In the genomic region with DNA sequence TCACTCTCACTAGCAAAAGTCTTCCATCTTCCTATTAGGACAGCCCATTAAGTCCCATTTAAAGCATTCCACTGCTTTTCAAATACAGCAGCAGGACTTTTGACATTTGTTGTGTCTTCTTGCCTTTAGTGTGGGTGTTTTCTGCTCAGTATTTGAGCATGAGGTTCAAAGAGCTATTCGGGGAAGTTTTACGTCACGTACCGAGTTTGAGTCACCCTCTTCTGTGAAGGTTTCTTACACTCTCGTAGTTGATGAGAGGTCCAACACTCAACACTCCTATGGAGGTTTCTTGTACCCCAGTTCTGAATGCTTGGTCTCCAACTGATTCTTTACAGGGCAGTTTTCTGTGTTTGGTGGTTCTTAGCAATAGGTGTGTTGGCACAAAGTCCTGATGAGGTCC, we compare ENCODE assay signal across 28 mouse cellular contexts. TPM values are rescaled to one million over a fixed set of nuclear protein-coding genes. Genes with fewer than 3 reads are reported as not detected.
DNase-seq lines count a peak whose midpoint lies in the region; ATAC-seq and TF ChIP-seq lines count a peak whose summit lies in the region.
"Had no signal": no experiment of that assay in that cellular context is flagged by ENCODE, and none has a peak within 500 bp of the region (broad histone marks: within the 10 kb centered on the region; RNA-seq: fewer than 3 reads in every experiment).

No protein-coding gene starts in this region.

- H3K4me1 ChIP-seq in lung, postnatal 0 days (ENCODE audit: insufficient read depth, low read depth, low read length) = peaks cover 13% of the 10 kb centered on the region; the same call in 1 of the 2 replicates
- H3K4me1 ChIP-seq: embryonic facial prominence, embryonic 12.5 days had no signal

- no peak for TF ChIP-seq CTCF in lung, postnatal 0 days (IDR thresholded peaks at IDR 0.05)

- H3K27ac ChIP-seq in lung, postnatal 0 days (ENCODE audit: low read length) = 0 out of 2 replicates have a peak overlapping the region, but pooled peaks have one; percentile 59
- H3K27ac ChIP-seq: embryonic facial prominence, embryonic 12.5 days; embryonic facial prominence, embryonic 15.5 days; gastrocnemius, adult 2 months; heart, embryonic 15.5 days; hindbrain, embryonic 10.5 days; hindbrain, embryonic 13.5 days had no signal

- no peak overlapping the region for H3K4me2 ChIP-seq in lung, postnatal 0 days (replicated peaks; ENCODE audit: low read depth, low read length)
- H3K4me2 ChIP-seq: embryonic facial prominence, embryonic 12.5 days; embryonic facial prominence, embryonic 15.5 days; heart, embryonic 12.5 days; heart, embryonic 15.5 days; hindbrain, embryonic 13.5 days had no signal

- H3K27me3 ChIP-seq in lung, postnatal 0 days (replicated peaks; ENCODE audit: insufficient read depth, low read length) = no peaks in the 10 kb centered on the region
- H3K27me3 ChIP-seq: embryonic facial prominence, embryonic 12.5 days; embryonic facial prominence, embryonic 15.5 days; heart, embryonic 12.5 days; heart, embryonic 15.5 days; hindbrain, embryonic 13.5 days had no signal

- 59% methylated on average over 5 of the region's 5 CpGs for WGBS in lung, postnatal 0 days

- peak; percentile 49 for DNase-seq in lung, postnatal 0 days (ENCODE audit: low spot score)
- no peak for DNase-seq in lung, postnatal 14 days
- peak; percentile 65 for DNase-seq in induced T-regulatory cell, adult 2 months (ENCODE audit: low read depth)
- no peak for DNase-seq in gastrocnemius, postnatal 4 days (ENCODE audit: low spot score in 2 of 2)
- no peak for DNase-seq in kidney, postnatal 14 days
- DNase-seq: adrenal gland, postnatal 10 days; adrenal gland, postnatal 36 days; cerebellum, adult 11 months; cerebellum, adult 2 months; cerebellum, adult 9-11 months; cerebellum, postnatal 25 days; forebrain, postnatal 0 days; gastrocnemius, adult 2 months; gastrocnemius, postnatal 14 days; heart, adult 18-20 months; heart, postnatal 10 days; heart, postnatal 36 days had no signal

- TF ChIP-seq EP300 in lung, postnatal 0 days (IDR thresholded peaks at IDR 0.05) = peak; percentile 78

- H3K4me3 ChIP-seq in lung, postnatal 0 days (ENCODE audit: low read depth, low read length) = no peak overlapping the region
- H3K4me3 ChIP-seq: embryonic facial prominence, embryonic 12.5 days; embryonic facial prominence, embryonic 15.5 days; gastrocnemius, adult 2 months; heart, embryonic 12.5 days; heart, embryonic 15.5 days; hindbrain, embryonic 10.5 days; hindbrain, embryonic 13.5 days had no signal

- H3K9me3 ChIP-seq in lung, postnatal 0 days (ENCODE audit: low read length) = no peaks in the 10 kb centered on the region
- H3K9me3 ChIP-seq: embryonic facial prominence, embryonic 12.5 days; embryonic facial prominence, embryonic 15.5 days; heart, embryonic 12.5 days; heart, embryonic 15.5 days; hindbrain, embryonic 10.5 days; hindbrain, embryonic 13.5 days had no signal

- peak; percentile 37 for ATAC-seq in lung, postnatal 0 days
- peak; percentile 72 for ATAC-seq in CD4-positive, CD25-positive, alpha-beta regulatory T cell, adult 4 months
- ATAC-seq: forebrain, embryonic 14.5 days; forebrain, postnatal 0 days; hindbrain, embryonic 16.5 days had no signal

- no peaks in the 10 kb centered on the region for H3K36me3 ChIP-seq in lung, postnatal 0 days (ENCODE audit: insufficient read depth, low read length)
- H3K36me3 ChIP-seq: embryonic facial prominence, embryonic 12.5 days; embryonic facial prominence, embryonic 15.5 days; heart, embryonic 12.5 days; heart, embryonic 15.5 days; hindbrain, embryonic 10.5 days; hindbrain, embryonic 13.5 days had no signal

- no peak overlapping the region for H3K9ac ChIP-seq in lung, postnatal 0 days (replicated peaks; ENCODE audit: low read depth)
- H3K9ac ChIP-seq: embryonic facial prominence, embryonic 12.5 days; embryonic facial prominence, embryonic 15.5 days; forebrain, postnatal 0 days; heart, embryonic 12.5 days; heart, embryonic 15.5 days; hindbrain, embryonic 13.5 days had no signal

RNA-seq across cellular contexts. Expression of gene Rps21, which starts 9.3 kb away (rescaled TPM):
- polyA plus RNA-seq in lung, postnatal 0 days (2015; fragmentation: Nextera tagmentation; extraction: Ambion mirVana) = 418 and 453 TPM in 2 replicates
- 1,000 to 10,000 TPM in 1 of 2 experiments, 100 to 1,000 TPM in 1; 875 to 1,561 TPM for polyA plus RNA-seq in CD4-positive, CD25-positive, alpha-beta regulatory T cell, adult 4 months (2017; shearing (Covaris generic))
- total RNA-seq in gastrocnemius, postnatal 4 days (2021) = 100 to 1,000 TPM; 786 to 791 TPM

RNA-seq across cellular contexts. Expression of gene Lama5, which starts 22.3 kb away (rescaled TPM):
- 83.7 and 85.3 TPM in 2 replicates for polyA plus RNA-seq in lung, postnatal 0 days (2015; fragmentation: Nextera tagmentation; extraction: Ambion mirVana)
- 1 to 10 TPM in 1 of 2 experiments, under 1 TPM in 1; 0.30 to 1.4 TPM for polyA plus RNA-seq in CD4-positive, CD25-positive, alpha-beta regulatory T cell, adult 4 months (2017; shearing (Covaris generic))
- 10 to 100 TPM; 32.3 to 42.7 TPM for total RNA-seq in gastrocnemius, postnatal 4 days (2021)

RNA-seq across cellular contexts. Expression of gene Cables2, which starts 25.4 kb away (rescaled TPM):
- polyA plus RNA-seq in lung, postnatal 0 days (2015; fragmentation: Nextera tagmentation; extraction: Ambion mirVana) = 15.5 and 16.1 TPM in 2 replicates
- polyA plus RNA-seq in CD4-positive, CD25-positive, alpha-beta regulatory T cell, adult 4 months (2017; shearing (Covaris generic)) = 1 to 10 TPM; 5.2 to 8.1 TPM
- total RNA-seq in gastrocnemius, postnatal 4 days (2021) = 10 to 100 TPM; 13.4 to 14.6 TPM

RNA-seq across cellular contexts. Expression of gene Rbbp8nl, which starts 41.8 kb away (rescaled TPM):
- 0.20 and 0.46 TPM in 2 replicates for polyA plus RNA-seq in lung, postnatal 0 days (2015; fragmentation: Nextera tagmentation; extraction: Ambion mirVana)
- polyA plus RNA-seq in CD4-positive, CD25-positive, alpha-beta regulatory T cell, adult 4 months (2017; shearing (Covaris generic)) = not detected
- not detected for total RNA-seq in gastrocnemius, postnatal 4 days (2021)
- total RNA-seq: adrenal gland, adult 18-20 months; adrenal gland, postnatal 10 days; adrenal gland, postnatal 36 days; common myeloid progenitor, adult 5-6 weeks; forebrain, postnatal 0 days; gastrocnemius, adult 2 months; gastrocnemius, postnatal 14 days; heart, adult 18-20 months; heart, postnatal 10 days; heart, postnatal 36 days had no signal
- polyA plus RNA-seq: cerebellum, adult 2 months; forebrain, embryonic 14.5 days; forebrain, postnatal 0 days; heart, embryonic 12.5 days; hindbrain, embryonic 13.5 days; hindbrain, embryonic 16.5 days had no signal

Comparison
In these comparisons a context has a peak if more than half of its experiments do, and no peak if none do; other contexts are left out.
1. DNase-seq: peak in lung, postnatal 0 days (single experiment) and induced T-regulatory cell, adult 2 months (single experiment); none in lung, postnatal 14 days (single experiment), gastrocnemius, postnatal 4 days (0 of 2) and kidney, postnatal 14 days (single experiment).
2. RNA of gene Lama5, which starts 22.3 kb away (polyA plus RNA-seq): 83.7 to 85.3 TPM in lung, postnatal 0 days; 0.30 to 1.4 TPM in CD4-positive, CD25-positive, alpha-beta regulatory T cell, adult 4 months; every median in the first group is over 10 times any median in the second.